Mouse (Mus musculus) megakaryocyte-erythroid progenitor cell, adult 5 weeks (primary cell): Measurements from ENCODE around the gene Nrsn2. TPM values are rescaled to one million over a fixed set of nuclear protein-coding genes. Genes with fewer than 3 reads are reported as not detected.

Experiments
- polyA plus RNA-seq: library from polyadenylated mRNA; stranded (reverse); fragments of >175 nt; gene quantifications from 2 replicates; pipeline ENCODE4 v1.2.3, GENCODE M21; 2012

Nrsn2 gene
- polyA plus RNA-seq, result not detected in 2 replicates

DNA sequence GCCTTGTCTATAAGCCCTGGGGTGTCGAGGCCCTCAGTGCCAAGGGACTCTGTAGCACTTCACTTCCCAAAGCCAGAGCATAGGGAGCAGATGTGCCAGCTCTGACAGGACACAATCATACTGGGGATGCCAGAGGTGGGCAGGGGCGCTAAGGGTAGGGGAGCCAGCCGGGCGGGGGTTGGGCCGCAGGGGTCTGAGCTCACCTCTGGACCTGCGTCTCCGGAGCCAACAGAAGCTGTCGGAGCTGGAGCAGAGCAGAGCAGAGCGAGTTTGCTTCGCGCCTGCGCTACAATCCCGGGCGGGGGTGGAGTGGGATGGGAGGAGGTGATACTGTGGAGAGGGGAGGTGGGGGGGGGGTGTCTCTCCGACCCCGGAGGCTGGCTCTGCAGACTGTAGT lies at the start of gene Nrsn2:
Nrsn2 (minus strand) TSS at position 294 of the 397 bp plus-strand sequence.

DNA sequence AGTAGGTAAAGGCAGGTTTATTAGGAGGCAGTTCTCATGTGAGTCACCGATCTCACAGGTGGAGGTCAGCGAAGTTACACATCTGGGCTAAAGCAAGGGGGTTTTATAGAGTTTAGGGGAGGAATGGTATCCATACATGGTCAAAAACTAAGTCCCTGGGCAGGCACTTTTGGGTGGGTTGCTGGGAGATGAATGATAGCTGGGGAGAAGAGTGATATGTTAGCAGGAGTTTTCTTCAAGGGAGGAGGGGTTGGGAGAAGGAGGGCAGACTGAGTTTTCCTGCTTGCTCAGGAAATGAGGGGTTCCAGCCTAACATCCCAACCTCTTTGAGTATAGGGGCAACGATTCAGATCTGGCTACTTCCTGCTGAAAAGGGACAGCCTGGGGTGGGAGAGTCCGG lies 38.8 kb upstream of the Nrsn2 start, which contains the start of gene 6820408C15Rik:
6820408C15Rik (plus strand) TSS at position 301 of the 400 bp plus-strand sequence.

DNA sequence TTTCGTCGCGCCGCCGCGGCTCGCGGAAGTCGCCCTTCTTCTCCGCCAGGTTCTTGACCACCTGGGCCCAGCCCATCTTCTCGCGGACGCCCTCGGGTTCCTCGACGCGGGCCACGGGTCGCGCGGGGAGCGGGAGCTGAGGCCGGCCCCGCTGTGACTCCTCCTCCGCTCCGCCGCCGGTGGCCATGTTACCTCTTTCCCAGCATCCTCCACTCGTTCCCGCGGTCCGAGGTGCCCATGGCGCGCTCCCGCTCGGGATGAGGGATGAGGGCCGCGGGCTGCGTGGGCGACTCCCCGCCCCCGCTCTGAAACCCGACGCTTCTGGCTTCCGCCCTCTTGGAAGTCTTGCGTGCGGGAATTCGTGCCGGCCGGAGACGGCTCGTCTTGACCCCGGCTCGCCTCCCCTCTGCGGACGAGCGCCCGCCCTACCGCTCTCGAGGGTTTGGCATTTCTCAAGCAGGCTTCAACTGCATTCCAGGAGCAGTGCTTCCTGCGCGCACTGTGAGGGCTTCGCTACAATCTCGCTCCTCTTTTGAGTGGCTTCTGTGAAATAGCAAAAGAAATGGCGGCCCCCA lies 38.2 kb upstream of the Nrsn2 start, which contains the start of gene Zcchc3:
Zcchc3 (minus strand) TSS at position 437 of the 575 bp plus-strand sequence.

DNA sequence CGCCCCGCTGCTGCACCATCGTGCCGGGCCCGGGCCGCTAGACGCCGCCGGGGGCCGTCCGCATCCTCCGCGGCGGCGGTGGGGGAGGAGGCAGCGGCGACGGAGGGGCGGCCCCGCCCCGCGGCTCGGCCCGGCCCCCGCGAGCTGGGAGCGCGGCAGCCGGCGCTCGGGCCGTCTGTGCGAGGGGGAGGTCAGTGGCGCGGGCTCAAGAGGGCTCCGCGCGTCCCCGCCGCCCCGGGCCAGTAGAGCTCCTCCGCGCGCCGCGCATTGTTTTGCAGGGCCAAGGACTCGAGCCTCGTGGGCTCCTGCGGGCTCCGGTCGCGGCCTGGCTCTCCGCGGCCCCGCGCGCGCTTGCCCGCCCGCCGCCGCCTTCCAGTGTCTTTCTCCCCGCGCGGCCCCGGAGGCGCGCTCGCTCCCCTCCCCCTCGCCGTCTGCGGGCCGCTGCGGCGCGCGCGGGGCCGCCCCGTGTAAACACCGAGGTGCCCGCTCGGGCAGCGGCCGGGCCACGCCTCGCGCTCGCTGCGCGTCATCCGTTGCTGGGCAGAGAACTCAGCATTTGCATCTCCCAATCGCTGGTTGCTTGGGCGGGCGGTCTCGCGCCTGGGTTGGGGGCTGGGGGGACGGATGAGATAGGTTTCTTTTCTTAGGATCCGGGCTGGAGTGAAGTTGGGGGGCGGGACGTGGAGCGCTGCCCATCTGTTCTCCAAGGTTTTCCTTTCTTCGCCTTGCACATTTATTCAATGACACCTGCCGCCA lies 21.4 kb upstream of the Nrsn2 start, which contains the start of gene Sox12:
Sox12 (minus strand) TSS at position 384 of the 756 bp plus-strand sequence.

DNA sequence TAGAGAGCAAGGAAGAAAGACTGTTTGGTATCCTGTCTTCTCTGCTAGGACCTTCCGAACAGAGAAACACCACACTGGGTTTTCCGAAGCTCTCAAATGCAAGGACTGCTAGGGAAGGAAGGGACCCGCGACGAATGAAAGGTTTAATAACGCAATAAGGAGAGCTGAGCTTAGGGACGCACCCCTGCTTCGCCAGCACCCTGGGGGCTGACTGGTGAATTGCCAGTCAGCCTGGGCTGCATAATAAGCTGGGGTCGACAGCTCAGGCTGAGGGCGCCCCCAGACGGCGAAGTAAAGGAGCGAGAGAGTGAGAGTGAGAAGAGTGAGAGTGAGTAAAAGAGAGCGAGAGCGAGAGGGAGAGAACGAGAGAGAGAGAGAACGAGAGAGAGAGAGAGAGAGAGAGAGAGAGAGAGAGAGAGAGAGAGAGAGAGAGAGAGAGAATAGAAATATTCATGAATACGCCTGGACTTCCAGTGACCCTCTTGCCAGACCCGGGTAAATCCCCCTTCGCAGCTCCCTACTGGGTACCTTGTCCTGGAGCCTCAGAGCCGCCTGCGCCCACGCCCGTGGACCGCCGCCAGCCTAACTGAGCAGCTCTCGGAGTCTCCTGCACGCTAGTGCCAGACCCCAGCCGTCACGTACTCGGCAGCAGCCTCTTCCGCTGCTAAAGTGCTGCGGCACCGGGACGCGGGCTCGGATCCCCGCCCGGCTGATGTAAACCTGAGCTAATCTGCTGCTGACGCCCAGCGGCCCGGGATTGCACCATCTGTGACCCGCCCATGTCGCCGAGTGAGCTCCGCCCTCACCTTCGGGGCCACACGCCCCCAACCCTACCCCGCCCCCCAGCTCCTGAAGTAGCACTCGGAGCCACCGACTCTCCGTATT lies 32.9 kb downstream of the Nrsn2 start, which contains the start of gene Trib3:
Trib3 (minus strand) TSS at position 704 of the 885 bp plus-strand sequence.

DNA sequence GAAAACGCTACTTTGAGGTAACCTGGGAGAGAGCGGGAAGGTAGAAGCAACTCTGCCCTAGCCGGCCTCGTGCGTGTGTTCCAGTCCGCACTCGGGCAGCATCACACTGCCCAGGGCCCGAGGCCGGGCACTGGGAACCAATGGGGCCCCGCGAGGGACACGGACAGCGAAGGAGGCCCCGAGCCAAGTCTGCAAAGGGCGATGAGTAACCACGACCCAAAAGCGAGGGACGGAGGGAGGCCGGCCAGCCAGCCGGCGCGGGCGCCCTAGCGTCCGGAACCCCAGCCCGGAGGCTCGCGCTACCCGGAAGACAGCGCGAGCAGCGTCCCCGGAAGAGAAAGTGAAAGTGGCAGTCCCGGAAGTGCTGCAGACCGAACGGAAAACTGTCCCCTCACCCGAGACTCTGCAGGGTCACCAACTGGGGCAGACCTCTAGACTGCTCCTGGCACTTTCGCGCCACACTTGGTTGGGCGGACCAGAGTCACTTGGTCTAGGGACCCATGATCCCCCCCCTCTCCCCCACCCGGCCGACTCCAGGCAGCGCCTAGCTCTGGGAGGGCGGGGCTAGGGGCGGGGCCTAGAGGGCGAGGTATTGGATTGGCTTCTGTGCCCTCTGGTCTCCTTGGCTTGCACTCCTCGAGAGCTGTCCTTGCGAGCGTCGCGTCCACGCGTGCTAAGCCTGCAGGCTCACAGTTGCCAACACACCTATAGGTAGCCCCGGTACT lies 44.2 kb downstream of the Nrsn2 start, which contains the start of gene Rbck1:
Rbck1 (minus strand) TSS at position 553 of the 725 bp plus-strand sequence.

Other genes starting within 250 kb of the Nrsn2 start
- 2.9 and 4.3 TPM in 2 replicates for gene Tcf15, start 233.1 kb downstream of the Nrsn2 start, polyA plus RNA-seq
- gene Csnk2a1, start 149.8 kb downstream of the Nrsn2 start, polyA plus RNA-seq, result 9.7 and 9.8 TPM in 2 replicates
- 10.6 and 17.0 TPM in 2 replicates for gene Tbc1d20, start 82.8 kb downstream of the Nrsn2 start, polyA plus RNA-seq
- gene Rbck1, start 44.0 kb downstream of the Nrsn2 start, polyA plus RNA-seq, result 217 and 239 TPM in 2 replicates
- gene Trib3, start 32.6 kb downstream of the Nrsn2 start, polyA plus RNA-seq, result 1.9 and 4.1 TPM in 2 replicates
- gene Sox12, start 21.4 kb upstream of the Nrsn2 start, polyA plus RNA-seq, result 40.4 and 58.1 TPM in 2 replicates
- 3.9 and 4.9 TPM in 2 replicates for gene Zcchc3, start 38.4 kb upstream of the Nrsn2 start, polyA plus RNA-seq
- gene 6820408C15Rik, start 38.9 kb upstream of the Nrsn2 start, polyA plus RNA-seq, result not detected in 2 replicates
- not detected in 2 replicates for gene Defb23, start 88.0 kb upstream of the Nrsn2 start, polyA plus RNA-seq
- gene Defb20, start 100.4 kb upstream of the Nrsn2 start, polyA plus RNA-seq, result not detected in 2 replicates
- not detected in 2 replicates for gene Defb22, start 113.5 kb upstream of the Nrsn2 start, polyA plus RNA-seq
- not detected in 2 replicates for gene Defb26, start 135.1 kb upstream of the Nrsn2 start, polyA plus RNA-seq
- gene Defb28, start 141.6 kb upstream of the Nrsn2 start, polyA plus RNA-seq, result not detected in 2 replicates
- gene Defb29, start 163.5 kb upstream of the Nrsn2 start, polyA plus RNA-seq, result not detected in 2 replicates
- not detected in 2 replicates for gene Gm17416, start 192.7 kb upstream of the Nrsn2 start, polyA plus RNA-seq
- gene Defb21, start 196.1 kb upstream of the Nrsn2 start, polyA plus RNA-seq, result not detected in 2 replicates
- not detected in 2 replicates for gene Defb19, start 203.7 kb upstream of the Nrsn2 start, polyA plus RNA-seq
- gene Defb45, start 222.8 kb upstream of the Nrsn2 start, polyA plus RNA-seq, result not detected in 2 replicates
- not detected in 2 replicates for gene Defb36, start 227.7 kb upstream of the Nrsn2 start, polyA plus RNA-seq
- gene Defb25, start 246.4 kb upstream of the Nrsn2 start, polyA plus RNA-seq, result not detected in 2 replicates